Mouse (Mus musculus) heart, postnatal 36 days (tissue): ENCODE measurements at regions not wholly inside any gene's neighbourhood (a gene's known extent, or its start where the extent isn't known, plus 50 kb on each side); places are given as distances from the start of the nearest gene placed in this dataset.

Experiments used
- DNase-seq, 2 experiments: peaks; one replicate each; pipeline ENCODE4 v3.0.0; 2021 to 2022
- intact Hi-C: fragments of 180-260 bp; cut with DNase I; formaldehyde crosslinking; loops from one replicate; pipeline ENCODE4 v1.15.1; 2025

DNA sequence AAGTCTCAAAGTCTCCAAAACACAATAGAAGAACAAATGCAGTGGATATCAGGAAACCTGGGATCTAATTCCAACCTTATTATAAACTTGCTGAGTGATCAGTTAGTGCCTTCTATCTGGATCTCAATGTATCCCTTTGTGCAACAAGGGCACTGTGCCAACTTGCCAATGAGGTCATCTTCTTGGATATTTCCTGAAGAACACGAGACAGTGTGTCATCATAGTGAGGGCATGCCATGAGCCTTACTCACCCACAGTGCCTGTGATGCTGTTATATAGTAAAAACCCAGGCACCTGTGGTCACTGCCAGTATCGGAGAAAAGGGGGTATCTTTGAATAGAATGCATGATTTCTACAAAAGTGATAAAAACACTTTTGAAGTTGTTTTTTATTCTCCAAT lies 60.2 kb upstream of the Cd34 start:
- peak; percentile 21 to 34 for DNase-seq
- intact Hi-C loops, result loop anchor here (2.0 to 5.0 kb wide), 3 partner anchors 42 to 254 kb away; partner anchors contain the start of gene Cr1l

DNA sequence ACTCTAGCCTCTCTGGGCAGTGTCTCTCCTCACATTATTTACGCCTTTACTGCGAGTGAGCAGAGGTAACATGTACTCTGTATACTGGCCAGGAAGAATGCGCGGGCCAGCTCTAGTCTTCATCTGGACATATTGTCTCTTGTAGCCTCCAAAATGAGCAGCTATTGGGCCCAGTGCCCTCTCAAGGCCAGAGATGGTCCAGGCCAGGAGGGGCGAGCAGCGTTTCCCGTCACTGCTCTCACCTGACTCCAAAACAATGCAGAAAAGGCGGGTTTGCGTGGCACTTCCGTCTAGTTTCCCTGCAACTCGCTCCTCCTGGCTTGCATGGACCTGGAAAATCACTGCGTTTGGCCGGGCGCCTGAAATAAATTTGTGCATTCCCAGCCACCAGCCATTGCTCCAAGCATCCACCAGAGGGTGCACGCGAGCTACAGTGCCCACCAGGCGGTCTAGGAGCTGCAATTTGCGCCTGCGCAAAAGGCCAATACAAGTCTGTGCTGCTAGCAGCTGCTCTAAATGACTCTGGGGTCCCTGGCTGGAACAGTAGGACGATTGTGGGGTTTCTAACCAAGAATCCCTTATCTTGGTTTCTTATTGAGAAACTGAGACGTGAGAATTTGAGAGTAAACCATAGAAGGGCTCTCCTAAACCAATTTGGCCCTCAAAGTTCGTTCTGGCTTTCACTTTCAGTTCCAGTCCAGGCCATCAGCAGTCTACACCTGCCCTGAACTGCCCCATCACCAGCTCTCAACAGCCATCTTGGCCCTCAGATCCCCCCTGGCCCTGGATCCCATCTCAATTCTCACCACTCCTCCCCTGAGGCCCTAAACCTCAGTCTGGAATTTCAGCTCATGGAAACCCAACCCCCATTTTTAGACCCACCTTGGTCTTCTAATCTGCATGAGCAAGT lies 59.0 kb upstream of the Cd34 start:
- intact Hi-C loops, result loop anchor here (1.0 to 5.0 kb wide), 4 partner anchors 43 to 253 kb away; partner anchors contain the start of gene Cr1l

DNA sequence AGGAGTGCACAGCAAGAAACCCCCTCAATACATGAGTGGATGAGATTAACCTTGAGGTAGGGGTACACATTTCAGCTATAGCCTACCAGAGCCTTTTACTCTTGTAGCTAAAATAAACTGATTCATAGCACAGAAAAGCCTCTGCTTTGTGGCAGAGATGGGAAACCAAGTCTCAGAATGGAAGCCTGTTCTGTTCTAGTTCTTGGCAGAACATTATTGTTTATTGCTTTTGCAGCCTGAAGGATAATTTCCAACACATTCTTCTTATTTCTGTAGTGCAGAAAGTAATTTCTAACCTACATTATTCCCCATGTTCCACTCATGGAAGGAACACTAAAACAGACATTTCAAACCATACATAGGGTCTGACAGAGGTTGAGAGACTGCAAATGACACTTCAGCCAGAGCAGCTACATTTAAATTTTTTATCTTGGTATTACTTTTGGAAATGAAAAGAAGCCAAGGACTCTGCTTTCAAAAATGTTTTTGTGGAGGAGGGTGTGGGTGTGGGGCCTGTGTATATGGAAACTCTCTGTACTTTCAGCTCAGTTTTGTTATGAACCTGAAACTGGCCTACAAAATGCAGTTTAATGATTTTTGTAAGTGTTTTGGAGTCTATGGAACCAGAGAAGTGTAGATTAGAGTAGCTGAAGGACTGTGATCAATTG lies 56.9 kb upstream of the Cd34 start:
- intact Hi-C loops, result no loop called here
- no peak for DNase-seq

More for the DNA sequence above, 59.0 kb upstream of the Cd34 start:
- DNase-seq, result peak; percentile 99 to 100

DNA sequence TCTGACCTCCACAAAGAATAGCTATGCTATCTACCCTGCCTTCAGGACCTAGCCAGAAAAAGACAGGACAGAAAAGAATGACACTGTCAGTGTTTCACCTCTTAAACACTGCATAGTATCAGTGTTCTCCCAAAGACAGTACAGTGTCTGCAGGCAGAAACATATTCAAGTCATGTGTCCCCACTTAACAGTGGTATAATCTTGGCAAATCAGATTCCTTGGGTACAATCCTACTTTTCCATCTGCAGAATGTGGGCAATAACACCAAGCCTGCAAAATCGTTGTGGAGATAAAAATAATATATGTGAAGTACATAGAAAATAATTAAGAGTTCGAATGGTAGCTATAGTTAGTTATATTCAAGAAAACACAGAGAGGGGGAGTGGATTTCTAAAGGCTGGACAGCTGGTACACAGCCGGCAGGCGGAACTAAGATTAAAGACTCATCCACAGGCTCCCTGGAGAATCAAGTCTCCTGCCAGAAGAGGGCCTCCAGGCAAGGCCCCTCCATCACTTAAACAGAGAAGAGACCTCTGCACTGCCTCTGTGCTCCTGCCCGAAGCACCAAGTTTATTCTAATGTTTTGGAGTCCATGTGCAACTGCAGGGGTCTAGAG lies 53.4 kb upstream of the Cd34 start:
- DNase-seq, result no peak
- intact Hi-C loops, result no loop called here

DNA sequence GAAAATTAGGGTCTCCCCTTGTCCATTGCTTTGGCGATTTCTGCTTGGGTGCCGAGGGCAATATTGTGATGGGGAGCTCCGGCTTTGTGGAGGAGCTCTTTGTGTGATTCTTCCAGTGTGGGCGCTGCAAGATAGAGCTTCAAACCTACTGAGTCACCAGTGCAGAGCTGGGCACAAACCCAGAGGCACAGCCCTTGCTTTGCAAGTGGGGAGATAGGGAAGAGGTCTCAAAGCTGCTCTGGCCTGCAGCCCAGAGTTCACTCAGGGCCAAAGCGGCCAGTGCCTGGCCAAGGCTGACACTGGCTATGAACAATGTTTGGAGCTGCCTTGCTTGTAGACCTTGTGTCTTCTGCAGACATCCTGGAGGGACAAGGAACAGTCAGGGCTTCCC lies 52.9 kb upstream of the Cd34 start:
- DNase-seq, result peak; percentile 86 to 87
- intact Hi-C loops, result no loop called here
